Mouse (Mus musculus): ENCODE results near the gene Stpg3. TPM values are rescaled to one million over a fixed set of nuclear protein-coding genes. Genes with fewer than 3 reads are reported as not detected.

Gene Stpg3
- polyA plus RNA-seq, 1 experiment = 0.12 TPM

GRCm38 (mm10) chr2:25197946-25198345, 16.5 kb downstream of the Stpg3 start:
- Histone ChIP-seq H3K4me1 (replicated peaks; ENCODE audit: control insufficient read depth, insufficient read depth, low read length) (peaks cover 35% of the 10 kb centered on the region), H3K4me3 (ENCODE audit: control insufficient read depth, insufficient read depth, low read length) (no peak overlapping the region), H3K27ac (ENCODE audit: control insufficient read depth, insufficient read depth, low read length) (no peak overlapping the region), H3K36me3 (ENCODE audit: control insufficient read depth, insufficient read depth, low read length) (peaks cover 19% of the 10 kb centered on the region), H3K27me3 (ENCODE audit: control insufficient read depth, insufficient read depth, low read length) (no peaks in the 10 kb centered on the region)
- TF ChIP-seq POLR2A (IDR thresholded peaks at IDR 0.05; ENCODE audit: control insufficient read depth, extremely low read depth, insufficient read depth, low read length, poor library complexity) (no peak), CTCF (IDR thresholded peaks at IDR 0.05; ENCODE audit: borderline replicate concordance, control insufficient read depth, extremely low read depth, insufficient read depth, low read length, poor library complexity) (no peak)
- DNase-seq = no peak

DNA sequence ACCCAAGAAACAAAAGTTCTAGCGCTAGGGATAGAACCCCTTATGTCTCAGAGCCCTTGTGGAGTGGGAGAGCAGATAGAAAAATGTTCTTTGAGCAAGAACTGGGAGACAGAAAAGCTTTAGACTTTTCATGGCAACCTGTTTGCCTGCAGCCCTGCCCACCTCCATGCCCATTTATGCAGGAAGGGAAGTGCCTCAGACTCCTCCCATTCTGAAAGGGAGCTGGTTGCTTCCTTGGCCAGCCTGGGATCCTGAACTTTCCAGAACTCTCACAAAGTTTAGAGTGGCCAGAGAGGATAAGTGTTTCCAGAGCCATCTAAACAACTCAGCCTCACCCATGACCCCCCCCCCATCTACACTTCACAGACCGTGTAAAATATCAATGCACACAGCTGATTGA, 17.2 kb downstream of the Stpg3 start:
- no peak for TF ChIP-seq POLR2A (IDR thresholded peaks at IDR 0.05; ENCODE audit: control insufficient read depth, extremely low read depth, insufficient read depth, low read length, poor library complexity)
- TF ChIP-seq CTCF (IDR thresholded peaks at IDR 0.05; ENCODE audit: borderline replicate concordance, control insufficient read depth, extremely low read depth, insufficient read depth, low read length, poor library complexity) = no peak
- Histone ChIP-seq H3K27ac (ENCODE audit: control insufficient read depth, insufficient read depth, low read length) (peak overlapping the region; percentile 92), H3K4me1 (replicated peaks; ENCODE audit: control insufficient read depth, insufficient read depth, low read length) (peaks cover 35% of the 10 kb centered on the region), H3K4me3 (ENCODE audit: control insufficient read depth, insufficient read depth, low read length) (peak overlapping the region; percentile 70; the same call in 1 of the 2 replicates), H3K36me3 (ENCODE audit: control insufficient read depth, insufficient read depth, low read length) (peaks cover 15% of the 10 kb centered on the region), H3K27me3 (ENCODE audit: control insufficient read depth, insufficient read depth, low read length) (no peaks in the 10 kb centered on the region)
- no peak for DNase-seq
- 43% methylated on average over 2 of the region's 2 CpGs for WGBS

DNA sequence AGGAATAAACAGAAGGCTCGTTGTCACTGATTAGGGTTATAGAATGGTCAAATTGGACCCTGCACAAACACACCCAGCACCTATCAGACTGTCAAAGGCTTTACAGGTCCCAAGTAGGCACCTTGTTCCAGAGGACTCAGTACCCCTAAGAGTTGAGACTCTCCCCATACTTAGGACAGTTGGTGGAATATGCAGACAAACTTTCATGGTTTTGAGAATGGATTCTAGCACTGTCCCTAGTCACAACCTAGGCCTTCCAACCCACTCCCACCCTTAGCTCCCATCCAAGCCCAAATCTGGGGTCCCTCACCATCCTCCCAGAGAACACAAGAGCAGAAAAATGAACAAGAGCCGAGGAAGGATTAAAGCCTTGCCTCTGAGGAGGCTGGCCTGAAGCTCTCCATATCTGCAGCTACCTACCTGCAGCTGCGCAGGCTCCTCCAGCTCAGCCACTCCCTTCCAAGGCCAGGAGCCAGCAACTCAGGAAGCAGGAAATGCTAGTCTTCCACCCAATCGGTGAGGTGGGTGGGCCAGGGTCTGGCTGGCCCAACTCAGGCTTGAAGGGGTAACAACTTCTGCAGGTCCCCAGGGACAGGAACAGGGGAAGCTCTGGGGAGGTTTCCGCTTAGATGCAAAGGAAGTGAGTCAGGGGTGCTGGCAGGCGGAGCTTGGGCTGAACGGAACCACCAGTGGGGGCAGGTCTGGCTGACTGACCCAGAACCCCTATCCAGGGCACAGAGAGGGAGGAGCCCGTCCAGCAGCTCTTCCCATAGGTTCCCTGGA, 18.1 kb downstream of the Stpg3 start, which contains the start of gene Tor4a:
Tor4a (minus strand) TSS at position 715 of the 783 bp plus-strand sequence.
- TF ChIP-seq POLR2A (IDR thresholded peaks at IDR 0.05; ENCODE audit: control insufficient read depth, extremely low read depth, insufficient read depth, low read length, poor library complexity) (peak; percentile 83; the same call in 1 of the 2 replicates), CTCF (IDR thresholded peaks at IDR 0.05; ENCODE audit: borderline replicate concordance, control insufficient read depth, extremely low read depth, insufficient read depth, low read length, poor library complexity) (0 out of 2 replicates have a peak, but pooled peaks have one; percentile 48)
- H3K27me3 ChIP-seq (ENCODE audit: control insufficient read depth, insufficient read depth, low read length) = no peaks in the 10 kb centered on the region
- DNase-seq = peak; percentile 73
- WGBS = 1% methylated on average over 8 of the region's 8 CpGs
- H3K36me3 ChIP-seq (ENCODE audit: control insufficient read depth, insufficient read depth, low read length) = peaks cover 15% of the 10 kb centered on the region
- peak within 1 kb of the TSS; percentile 70 for H3K4me3 ChIP-seq (ENCODE audit: control insufficient read depth, insufficient read depth, low read length)
- peak within 1 kb of the TSS; percentile 92 for H3K27ac ChIP-seq (ENCODE audit: control insufficient read depth, insufficient read depth, low read length)
- peaks cover 35% of the 10 kb centered on the region for H3K4me1 ChIP-seq (replicated peaks; ENCODE audit: control insufficient read depth, insufficient read depth, low read length)

GRCm38 (mm10) chr2:25195211-25196156, 19.0 kb downstream of the Stpg3 start:
- peak overlapping the region; percentile 92 for H3K27ac ChIP-seq (ENCODE audit: control insufficient read depth, insufficient read depth, low read length)
- H3K4me3 ChIP-seq (ENCODE audit: control insufficient read depth, insufficient read depth, low read length) = peak overlapping the region; percentile 70
- TF ChIP-seq CTCF (IDR thresholded peaks at IDR 0.05; ENCODE audit: borderline replicate concordance, control insufficient read depth, extremely low read depth, insufficient read depth, low read length, poor library complexity) (peak; percentile 43; the same call in 1 of the 2 replicates), POLR2A (IDR thresholded peaks at IDR 0.05; ENCODE audit: control insufficient read depth, extremely low read depth, insufficient read depth, low read length, poor library complexity) (no peak)
- DNase-seq = peak; percentile 73
- H3K4me1 ChIP-seq (replicated peaks; ENCODE audit: control insufficient read depth, insufficient read depth, low read length) = peaks cover 35% of the 10 kb centered on the region
- 2% methylated on average over 55 of the region's 55 CpGs for WGBS
- H3K27me3 ChIP-seq (ENCODE audit: control insufficient read depth, insufficient read depth, low read length) = no peaks in the 10 kb centered on the region
- H3K36me3 ChIP-seq (ENCODE audit: control insufficient read depth, insufficient read depth, low read length) = peaks cover 12% of the 10 kb centered on the region

DNA sequence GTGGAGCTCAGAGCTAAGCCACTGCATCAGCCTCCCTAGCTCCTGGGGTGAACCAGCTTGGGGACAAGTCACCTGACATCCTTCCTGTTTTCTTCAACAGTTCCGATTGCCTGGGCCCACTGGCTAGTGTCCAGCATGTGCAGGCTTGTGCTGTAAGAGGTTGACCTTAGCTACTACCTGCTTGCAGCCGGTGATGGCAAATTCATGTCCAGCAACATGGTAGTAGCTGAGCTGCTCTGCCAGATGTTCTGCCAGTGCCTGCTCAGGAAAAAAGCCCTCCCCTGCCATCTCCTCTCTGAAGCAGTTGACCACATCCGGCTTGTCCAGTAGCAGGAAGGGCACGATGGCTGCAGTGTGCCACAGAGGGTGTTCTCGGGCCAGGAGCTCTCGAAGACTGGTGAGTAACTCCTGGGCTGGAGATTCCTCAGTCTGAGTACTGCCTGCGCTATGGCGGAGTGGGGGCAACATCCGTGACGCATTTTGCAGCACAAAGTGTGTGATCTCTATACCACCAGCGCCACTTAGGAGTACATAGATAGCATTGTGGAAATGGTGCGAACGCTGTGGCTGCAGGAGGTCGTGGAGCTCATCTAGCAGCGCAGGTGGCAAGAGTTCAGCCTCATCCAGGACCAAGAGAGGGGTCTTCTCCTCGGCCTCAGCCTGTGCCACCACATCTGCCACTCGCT, 19.8 kb downstream of the Stpg3 start:
- peak; percentile 56 for DNase-seq
- WGBS = 10% methylated on average over 17 of the region's 17 CpGs

More for the DNA sequence above, 19.8 kb downstream of the Stpg3 start:
- Histone ChIP-seq H3K4me3 (ENCODE audit: control insufficient read depth, insufficient read depth, low read length) (peak overlapping the region; percentile 70), H3K36me3 (ENCODE audit: control insufficient read depth, insufficient read depth, low read length) (peaks cover 3% of the 10 kb centered on the region), H3K27me3 (ENCODE audit: control insufficient read depth, insufficient read depth, low read length) (no peaks in the 10 kb centered on the region), H3K27ac (ENCODE audit: control insufficient read depth, insufficient read depth, low read length) (peak overlapping the region; percentile 92), H3K4me1 (replicated peaks; ENCODE audit: control insufficient read depth, insufficient read depth, low read length) (peaks cover 35% of the 10 kb centered on the region)
- TF ChIP-seq POLR2A (IDR thresholded peaks at IDR 0.05; ENCODE audit: control insufficient read depth, extremely low read depth, insufficient read depth, low read length, poor library complexity) (no peak), CTCF (IDR thresholded peaks at IDR 0.05; ENCODE audit: borderline replicate concordance, control insufficient read depth, extremely low read depth, insufficient read depth, low read length, poor library complexity) (no peak)

Measured in thymus, adult 2 months (tissue).